Mouse (Mus musculus) ovary, adult 2 months (tissue): Measurements from ENCODE around the gene Ptprm. TPM values are rescaled to one million over a fixed set of nuclear protein-coding genes. Genes with fewer than 3 reads are reported as not detected.

Experiments used
- polyA plus RNA-seq: library from polyadenylated mRNA; depleted of rRNA; stranded (reverse); fragments of >200 nt; gene quantifications from 2 replicates; pipeline ENCODE4 v1.2.3, GENCODE M21; 2012; rRNA removed

The Ptprm gene
- polyA plus RNA-seq: 13.2 and 15.6 TPM in 2 replicates

DNA sequence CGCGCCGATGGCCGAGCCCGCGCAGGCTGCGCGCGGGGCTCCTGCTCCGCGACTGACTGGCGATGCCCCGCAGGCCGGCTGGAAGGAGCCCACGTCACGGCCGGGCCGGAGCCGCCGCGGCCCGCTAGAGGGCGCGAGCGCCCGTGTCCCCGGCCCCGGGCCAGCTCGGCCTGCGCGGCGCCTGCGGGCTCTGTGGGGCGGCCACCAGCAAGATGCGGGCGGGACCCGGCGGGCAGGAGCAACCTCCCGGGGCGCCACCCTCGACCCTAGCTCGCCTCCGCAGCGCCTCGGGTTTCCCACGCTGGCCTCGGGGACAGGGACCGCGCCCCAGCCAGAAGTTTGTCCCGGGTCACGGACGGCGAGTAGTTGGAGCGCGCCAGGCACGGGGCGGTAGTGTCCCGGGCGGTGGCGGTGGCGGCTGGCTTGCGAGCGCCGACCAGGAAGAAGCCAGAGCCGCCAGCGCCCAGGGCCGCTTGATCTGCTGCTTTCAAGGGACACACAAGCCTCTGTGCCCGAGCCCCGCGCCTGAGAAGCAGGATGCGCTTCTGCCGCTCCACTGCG lies at the start of gene Ptprm:
Ptprm (minus strand) TSS at position 7 of the 561 bp plus-strand sequence.

